Mouse (Mus musculus) forebrain, postnatal 0 days (tissue): ENCODE results near the gene Acy3. TPM values are rescaled to one million over a fixed set of nuclear protein-coding genes. Genes with fewer than 3 reads are reported as not detected.

Experiments
- ATAC-seq: fragments of 200-750 bp; cut with Nextera tagmentation; 2 replicates; pipeline ENCODE4 v1.8.0; 2017; ENCODE audit warnings: mild to moderate bottlenecking, moderate library complexity
- DNase-seq: peaks from one replicate; pipeline ENCODE4 v3.0.0-alpha.2; 2015
- H3K27ac ChIP-seq: fragments of 300-500 bp; sonication (generic); 2 replicates; pipeline ENCODE4 v1.5.1; 2014; ENCODE audit warnings: low read depth, mild to moderate bottlenecking, antibody characterized with exemption, low read length, moderate library complexity, mixed read lengths
- H3K27me3 ChIP-seq: fragments of 300-500 bp; sonication (generic); 2 replicates; pipeline ENCODE4 v1.6.1; 2014; ENCODE audit warnings: mild to moderate bottlenecking, low read length, mixed read lengths; ENCODE audit not compliant: insufficient read depth
- H3K36me3 ChIP-seq: fragments of 300-500 bp; sonication (generic); 2 replicates; pipeline ENCODE4 v1.6.1; 2014; ENCODE audit warnings: mild to moderate bottlenecking, moderate library complexity; ENCODE audit not compliant: insufficient read depth
- H3K4me1 ChIP-seq: fragments of 300-500 bp; sonication (generic); 2 replicates; pipeline ENCODE4 v1.6.1; 2014; ENCODE audit warnings: antibody characterized with exemption; ENCODE audit not compliant: insufficient read depth
- H3K4me2 ChIP-seq: fragments of 300-500 bp; sonication (generic); 2 replicates; pipeline ENCODE4 v1.6.1; 2014; ENCODE audit warnings: low read depth, mild to moderate bottlenecking, moderate library complexity
- H3K4me3 ChIP-seq: fragments of 300-500 bp; sonication (generic); 2 replicates; pipeline ENCODE4 v1.5.1; 2014; ENCODE audit warnings: low read depth, low read length, mixed read lengths
- H3K9ac ChIP-seq: fragments of 300-500 bp; sonication (generic); 2 replicates; pipeline ENCODE4 v1.6.1; 2014; ENCODE audit warnings: mild to moderate bottlenecking
- H3K9me3 ChIP-seq: fragments of 300-500 bp; sonication (generic); 2 replicates; pipeline ENCODE4 v1.6.1; 2016; ENCODE audit warnings: low read length
- CTCF ChIP-seq: sonication (generic); IDR thresholded peaks from 2 replicates; pipeline ENCODE4 v1.5.1; 2016; ENCODE audit warnings: antibody characterized with exemption, control low read depth, low read depth
- WGBS: fragments of 180-500 bp; shearing (Covaris S2); extraction: QIAGEN DNeasy Blood & Tissue Kit; methylation state at CpG from one replicate; pipeline ENCODE4 v1.1.7; 2014; 5-methylcytosine and 5-hydroxymethylcytosine counted together
- polyA plus RNA-seq: library from polyadenylated mRNA; unstranded; fragments of >200 nt; fragmentation: Nextera tagmentation; extraction: Ambion mirVana; gene quantifications from 2 replicates; pipeline ENCODE4 v1.2.1, GENCODE M21; 2015
- total RNA-seq: library from RNA; depleted of rRNA; stranded (reverse); fragments of >200 nt; gene quantifications from 2 replicates; pipeline ENCODE4 v1.2.3, GENCODE M21; 2014; rRNA removed

Gene Acy3
- total RNA-seq (2.2 and 2.5 TPM in 2 replicates), polyA plus RNA-seq (2.2 and 2.8 TPM in 2 replicates)

DNA sequence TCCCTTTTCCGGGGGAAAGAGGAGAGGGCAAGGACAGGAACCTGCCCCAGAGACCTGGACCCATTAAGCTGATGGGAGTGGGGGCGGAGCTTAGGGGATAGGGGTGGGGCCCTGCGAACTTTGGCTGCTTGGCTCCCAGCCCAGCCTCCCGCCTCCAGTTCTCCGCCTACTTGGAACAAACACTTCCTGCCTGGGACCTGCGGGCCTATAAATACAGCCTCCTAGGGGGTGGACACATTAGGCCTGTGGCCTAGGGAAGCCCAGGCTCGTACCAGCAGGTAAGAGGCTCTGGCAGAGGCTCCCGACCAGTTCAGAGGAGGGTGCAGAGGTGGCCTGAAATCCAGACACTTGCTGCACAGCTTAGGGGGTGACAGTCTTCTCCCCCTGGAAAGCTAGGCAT, at the start of gene Acy3:
Acy3 (plus strand) TSS at position 237 of the 400 bp plus-strand sequence.
- H3K9me3 ChIP-seq, result no peaks in the 10 kb centered on the region
- H3K27ac ChIP-seq, result no peak within 1 kb of the TSS
- ATAC-seq (no peak), DNase-seq (no peak)
- TF ChIP-seq CTCF, result no peak
- WGBS, result 6% methylated on average over 8 of the region's 8 CpGs
- H3K27me3 ChIP-seq, result no peaks in the 10 kb centered on the region; the same call in 1 of the 2 replicates
- H3K9ac ChIP-seq, result no peak within 1 kb of the TSS
- no peak within 1 kb of the TSS for H3K4me2 ChIP-seq
- H3K4me1 ChIP-seq, result no peaks in the 10 kb centered on the region
- no peak within 1 kb of the TSS for H3K4me3 ChIP-seq
- H3K36me3 ChIP-seq, result no peaks in the 10 kb centered on the region

DNA sequence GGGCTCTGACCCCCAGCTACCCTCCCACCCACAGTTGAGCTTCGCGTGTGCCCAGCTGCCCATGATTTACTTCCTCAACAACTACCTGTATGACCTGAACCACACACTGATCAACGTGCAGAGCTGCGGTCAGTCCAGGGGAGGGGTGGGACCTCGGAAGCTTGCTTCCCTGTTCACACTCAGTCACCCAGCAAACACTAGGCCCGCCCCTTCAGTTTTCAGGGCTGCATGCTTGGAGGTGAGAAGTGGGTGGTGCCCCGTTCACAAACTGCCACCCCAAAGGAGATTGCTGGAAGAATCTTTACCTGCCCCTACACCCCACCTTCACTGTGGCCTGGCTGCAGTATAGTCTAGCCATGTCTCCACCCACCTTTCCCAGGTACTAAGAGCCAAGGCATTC, 44.1 kb upstream of the Acy3 start:
- Histone ChIP-seq H3K36me3 (no peaks in the 10 kb centered on the region), H3K4me3 (no peak overlapping the region), H3K4me1 (no peaks in the 10 kb centered on the region), H3K4me2 (no peak overlapping the region), H3K27ac (no peak overlapping the region), H3K9ac (no peak overlapping the region), H3K9me3 (no peaks in the 10 kb centered on the region), H3K27me3 (no peaks in the 10 kb centered on the region)
- no peak for DNase-seq
- no peak for ATAC-seq
- TF ChIP-seq CTCF, result no peak
- WGBS, result 90% methylated on average over 7 of the region's 7 CpGs

DNA sequence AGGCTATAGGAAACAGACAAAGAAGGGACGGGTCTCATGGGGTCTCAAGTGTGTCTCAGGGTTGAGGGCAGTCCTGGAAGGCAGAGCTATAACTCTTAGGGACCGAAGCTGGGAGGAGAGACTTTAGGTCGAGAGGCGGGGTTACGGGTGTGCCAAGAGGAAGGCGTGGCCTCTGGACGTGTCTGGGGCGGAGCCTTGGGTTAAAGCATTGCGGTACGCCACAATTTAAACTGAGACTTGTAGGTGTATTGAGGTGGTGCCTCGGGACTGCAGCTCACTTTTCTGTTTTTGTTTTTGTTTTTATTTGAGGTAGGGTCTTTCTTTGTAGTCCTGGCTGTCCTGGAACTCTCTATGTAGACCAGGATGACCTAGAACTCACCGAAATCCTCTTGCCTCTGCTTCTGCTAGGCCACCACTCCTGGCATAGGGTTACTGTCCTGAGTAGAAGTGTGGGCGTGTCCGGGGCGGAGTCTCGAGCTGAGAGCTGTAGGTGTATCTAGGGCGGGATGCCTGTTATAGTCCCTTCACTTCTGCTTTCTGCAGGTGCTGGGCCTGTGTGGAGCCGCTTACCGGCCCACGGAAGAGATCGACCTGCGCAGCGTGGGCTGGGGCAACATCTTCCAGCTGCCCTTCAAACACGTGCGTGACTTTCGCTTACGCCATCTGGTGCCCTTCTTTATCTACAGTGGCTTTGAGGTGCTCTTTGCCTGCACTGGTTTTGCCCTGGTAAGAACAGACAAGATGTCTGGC, 43.2 kb upstream of the Acy3 start:
- 27% methylated on average over 27 of the region's 27 CpGs for WGBS
- no peak for ATAC-seq
- no peak for TF ChIP-seq CTCF
- Histone ChIP-seq H3K36me3 (no peaks in the 10 kb centered on the region), H3K27me3 (no peaks in the 10 kb centered on the region), H3K9ac (no peak overlapping the region), H3K27ac (no peak overlapping the region), H3K4me1 (no peaks in the 10 kb centered on the region), H3K4me2 (peak overlapping the region; percentile 19; the same call in 1 of the 2 replicates), H3K4me3 (no peak overlapping the region), H3K9me3 (no peaks in the 10 kb centered on the region)
- DNase-seq, result no peak

DNA sequence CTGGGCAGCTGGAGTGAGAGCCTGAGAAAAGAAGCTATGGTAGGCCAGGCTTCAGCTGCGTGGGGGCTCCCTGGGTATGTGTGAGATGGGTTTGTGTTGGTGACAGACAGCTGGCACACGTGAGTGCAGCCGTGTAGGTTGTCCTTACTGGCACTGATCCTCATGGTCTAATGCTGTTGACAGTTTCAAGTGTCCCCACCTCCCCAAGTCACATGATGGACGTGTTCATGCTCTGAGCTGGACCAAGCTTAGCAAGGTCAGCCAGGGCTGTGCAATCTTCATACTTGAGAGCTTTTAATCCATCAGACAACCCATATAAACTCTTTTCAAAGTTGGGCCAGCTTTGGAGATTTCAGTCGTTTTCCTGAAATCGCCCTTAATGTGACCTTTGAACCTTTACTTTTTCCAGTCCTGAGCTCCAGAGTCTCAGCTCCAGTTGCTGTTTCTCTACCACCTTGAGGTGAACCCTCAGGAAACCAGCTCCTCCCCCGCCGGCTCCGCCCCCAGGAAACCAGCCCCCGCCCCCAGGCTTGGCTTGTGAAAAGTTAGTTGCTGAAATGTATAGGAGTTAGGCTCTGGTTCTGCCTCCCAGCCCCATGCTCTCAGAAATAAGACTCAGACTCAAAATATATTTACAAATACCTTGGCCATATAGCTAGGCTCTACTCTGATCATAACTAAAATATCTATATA, 40.4 kb upstream of the Acy3 start:
- no peak for TF ChIP-seq CTCF
- DNase-seq, result no peak

DNA sequence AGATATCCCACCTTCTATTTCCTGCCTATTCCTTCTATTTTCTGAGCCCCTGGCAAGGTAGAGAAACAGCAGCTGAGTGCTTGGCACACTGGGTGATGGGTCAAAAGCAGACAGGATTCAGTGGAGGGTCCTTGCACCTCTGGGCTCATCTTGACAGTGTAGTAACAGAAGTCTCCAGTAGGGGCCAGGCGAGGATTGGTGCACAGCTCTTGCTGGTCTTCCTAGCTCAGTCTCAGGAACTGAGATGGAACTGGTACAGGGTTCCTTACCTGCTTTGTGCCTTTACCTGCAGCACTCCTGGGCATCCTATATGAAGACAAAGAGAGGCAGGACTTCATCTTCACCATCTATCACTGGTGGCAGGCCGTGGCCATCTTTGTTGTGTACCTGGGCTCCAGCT, 39.7 kb upstream of the Acy3 start:
- Histone ChIP-seq H3K27ac (no peak overlapping the region), H3K36me3 (no peaks in the 10 kb centered on the region), H3K9me3 (no peaks in the 10 kb centered on the region), H3K4me2 (no peak overlapping the region), H3K9ac (no peak overlapping the region), H3K27me3 (no peaks in the 10 kb centered on the region), H3K4me1 (no peaks in the 10 kb centered on the region), H3K4me3 (no peak overlapping the region)
- DNase-seq (peak; percentile 79), ATAC-seq (peak; percentile 86; the same call in 1 of the 2 replicates)
- WGBS, result 11% methylated on average over 2 of the region's 2 CpGs
- TF ChIP-seq CTCF, result peak; percentile 97

More for the DNA sequence above, 40.4 kb upstream of the Acy3 start:
- H3K27me3 ChIP-seq, result no peaks in the 10 kb centered on the region
- no peaks in the 10 kb centered on the region for H3K4me1 ChIP-seq
- H3K9me3 ChIP-seq, result no peaks in the 10 kb centered on the region
- WGBS, result 35% methylated on average over 10 of the region's 10 CpGs
- H3K4me3 ChIP-seq, result no peak overlapping the region
- no peaks in the 10 kb centered on the region for H3K36me3 ChIP-seq
- no peak overlapping the region for H3K27ac ChIP-seq
- H3K4me2 ChIP-seq, result no peak overlapping the region
- ATAC-seq, result no peak
- H3K9ac ChIP-seq, result no peak overlapping the region

DNA sequence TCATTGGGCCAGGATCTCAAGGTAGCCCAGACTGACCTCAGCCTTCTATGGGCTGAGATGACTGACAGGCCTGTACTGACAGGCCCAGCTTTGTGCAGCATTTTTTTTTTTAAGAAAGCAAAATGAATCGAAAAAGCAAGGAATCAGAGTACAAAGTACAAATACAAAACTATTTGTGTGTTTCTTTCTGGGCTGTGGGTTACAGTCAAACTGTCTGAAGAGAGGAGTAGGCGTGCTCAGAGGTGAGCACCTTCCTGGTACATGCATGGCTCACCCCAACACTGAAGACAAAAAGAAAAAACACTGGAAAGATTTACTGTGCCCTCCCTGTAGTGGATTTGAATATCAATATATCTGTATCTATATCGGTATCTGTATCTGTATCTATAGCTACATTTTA, 38.6 kb upstream of the Acy3 start:
- ATAC-seq, result no peak
- no peak overlapping the region for H3K9ac ChIP-seq
- TF ChIP-seq CTCF, result no peak
- no peaks in the 10 kb centered on the region for H3K36me3 ChIP-seq
- no peaks in the 10 kb centered on the region for H3K9me3 ChIP-seq
- WGBS, result 80% methylated on average over 3 of the region's 3 CpGs
- no peak for DNase-seq
- no peaks in the 10 kb centered on the region for H3K27me3 ChIP-seq
- no peaks in the 10 kb centered on the region for H3K4me1 ChIP-seq
- no peak overlapping the region for H3K27ac ChIP-seq
- H3K4me2 ChIP-seq, result no peak overlapping the region
- H3K4me3 ChIP-seq, result no peak overlapping the region

DNA sequence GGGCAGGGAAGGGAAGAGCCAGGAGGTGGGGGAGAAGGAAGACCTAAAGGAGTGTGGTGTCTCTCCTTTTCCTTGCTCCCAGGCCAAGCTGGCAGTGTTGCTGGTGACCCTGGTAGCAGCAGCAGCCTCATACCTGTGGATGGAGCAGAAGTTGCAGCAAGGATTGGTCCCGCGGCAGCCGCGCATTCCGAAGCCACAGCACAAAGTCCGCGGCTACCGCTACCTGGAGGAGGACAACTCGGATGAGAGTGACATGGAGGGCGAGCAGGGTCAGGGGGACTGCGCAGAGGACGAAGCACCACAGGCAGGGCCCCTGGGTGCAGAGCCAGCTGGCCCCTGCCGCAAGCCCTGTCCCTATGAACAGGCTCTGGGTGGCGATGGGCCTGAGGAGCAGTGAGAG, 37.8 kb upstream of the Acy3 start:
- Histone ChIP-seq H3K4me3 (no peak overlapping the region), H3K4me2 (no peak overlapping the region), H3K4me1 (no peaks in the 10 kb centered on the region), H3K36me3 (no peaks in the 10 kb centered on the region), H3K27ac (no peak overlapping the region), H3K9ac (no peak overlapping the region), H3K9me3 (no peaks in the 10 kb centered on the region), H3K27me3 (no peaks in the 10 kb centered on the region)
- no peak for TF ChIP-seq CTCF
- DNase-seq (no peak), ATAC-seq (no peak)
- 60% methylated on average over 14 of the region's 14 CpGs for WGBS
